Mouse (Mus musculus) bone marrow macrophage, adult 2 months (primary cell): ENCODE measurements at regions not wholly inside any gene's neighbourhood (a gene's known extent, or its start where the extent isn't known, plus 50 kb on each side); places are given as distances from the start of the nearest gene placed in this dataset.

Experiments
- CTCF ChIP-seq: IDR thresholded peaks from 2 replicates; pipeline ENCODE4 v1.5.1; 2012; ENCODE audit warnings: low read depth, mild to moderate bottlenecking, low read length, moderate library complexity
- POLR2A ChIP-seq: IDR thresholded peaks from 2 replicates; pipeline ENCODE4 v1.6.1; 2012; ENCODE audit warnings: mild to moderate bottlenecking, low read depth, low read length, borderline replicate concordance

DNA sequence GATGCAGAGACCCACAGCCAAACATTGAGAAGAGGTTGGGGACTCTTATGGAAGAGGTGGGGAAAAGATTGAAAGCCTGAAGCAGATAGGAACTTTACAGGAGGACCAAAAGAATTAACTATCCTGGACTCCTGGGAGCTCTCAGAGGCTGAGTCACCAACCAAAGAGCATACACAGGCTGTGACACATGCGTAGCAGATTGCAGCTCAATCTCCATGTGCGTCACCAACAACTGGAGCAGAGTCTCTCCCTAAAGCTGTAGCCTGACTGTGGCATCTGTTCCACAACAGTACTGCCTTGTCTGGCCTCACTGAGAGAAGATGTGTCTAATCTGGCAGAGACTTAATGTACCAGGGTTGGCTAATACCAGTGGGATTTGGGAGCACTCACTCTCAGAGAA, 185.7 kb upstream of the Clec14a start:
- no peak for TF ChIP-seq POLR2A
- TF ChIP-seq CTCF: no peak
